Mouse (Mus musculus): Measurements from ENCODE around the gene Gsta3.

- TF ChIP-seq CTCF (IDR thresholded peaks at IDR 0.05; ENCODE audit: low read depth, low read length) (no peak), TAL1 (conservative IDR thresholded peaks at IDR 0.05; ENCODE audit: low read depth, low read length) (no peak), GATA1 (IDR thresholded peaks at IDR 0.05; ENCODE audit: borderline replicate concordance, low read length) (no peak)
Measured at GRCm38 (mm10) chr1:21274437-21275040, 34.1 kb downstream of the Gsta3 start.
